Mouse (Mus musculus) liver, adult 10 weeks (tissue): ENCODE data around the gene Hk2. TPM values are rescaled to one million over a fixed set of nuclear protein-coding genes. Genes with fewer than 3 reads are reported as not detected.

ENCODE experiments used
- polyA plus RNA-seq: library from polyadenylated mRNA; stranded (reverse); fragments of 350-450 nt; fragmentation: Illumina TruSeq; extraction: RNeasy Lipid Tissue Mini Kit (QIAGEN cat#74804); gene quantifications from one replicate; pipeline ENCODE4 v1.2.3, GENCODE M21; 2014; ENCODE audit warnings: low read depth, low replicate concordance

The Hk2 gene
- polyA plus RNA-seq: 1.5 TPM

DNA sequence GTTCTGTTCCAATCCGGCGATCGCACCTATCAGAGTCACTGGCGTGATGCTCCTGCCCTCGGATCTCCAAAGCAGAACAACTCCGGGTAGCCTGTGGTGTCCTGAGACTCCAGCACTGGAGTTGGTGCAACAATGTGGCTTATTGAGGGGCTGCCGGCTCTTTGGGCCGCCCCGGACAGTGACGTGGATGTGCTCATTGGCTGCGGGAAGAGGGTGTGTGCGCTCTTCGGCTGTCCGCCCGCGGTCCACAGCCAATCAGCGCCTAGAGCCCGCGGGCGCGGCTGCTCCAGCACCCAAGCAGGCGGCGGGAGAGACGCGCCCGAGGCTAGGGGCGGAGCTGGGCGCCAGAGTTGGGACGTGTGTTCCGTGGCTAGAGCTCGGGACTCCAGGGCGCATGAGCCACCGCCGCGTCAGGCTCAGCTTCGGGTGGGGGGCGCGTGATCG, at the start of gene Hk2:
Gene Hk2, minus strand, starts transcription at position 134 of the 444 bp plus-strand sequence.

DNA sequence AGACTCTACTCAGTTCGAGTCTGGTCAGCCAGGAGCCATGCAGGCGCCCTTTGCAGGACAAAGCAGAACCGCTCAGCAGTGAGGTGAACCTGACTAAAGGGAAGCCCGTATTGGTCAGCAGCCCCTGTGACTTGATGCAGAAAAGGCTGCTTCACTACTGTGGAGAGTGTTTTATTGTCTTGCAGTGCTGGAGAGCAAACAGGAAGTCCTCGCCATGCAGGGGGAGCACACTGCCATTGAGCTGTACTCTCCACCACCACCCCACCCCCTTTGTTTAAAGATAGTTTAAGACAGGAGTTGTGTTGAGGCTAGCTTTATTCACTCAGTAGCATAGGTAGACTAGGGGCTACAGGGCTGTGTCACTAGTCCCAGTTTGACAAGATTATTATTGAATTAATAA, 69.0 kb downstream of the Hk2 start, which contains the start of gene Pole4:
Gene Pole4, minus strand, starts transcription at position 145 of the 400 bp plus-strand sequence.

Other genes with a start within 250 kb of the Hk2 start
- 65.1 TPM for gene Pole4, start 69.1 kb downstream of the Hk2 start, polyA plus RNA-seq
- gene Sema4f, start 165.3 kb upstream of the Hk2 start, polyA plus RNA-seq: not detected
- gene M1ap, start 172.4 kb upstream of the Hk2 start, polyA plus RNA-seq: not detected